Mouse (Mus musculus) erythroblast, embryonic 14.5 days (primary cell): ENCODE measurements around the gene Ttc39b.

ENCODE experiments used
- GATA1 ChIP-seq: IDR thresholded peaks from 2 replicates; pipeline ENCODE4 v1.6.1; 2012; ENCODE audit warnings: low read length, inconsistent platforms, mixed read lengths
- TAL1 ChIP-seq: IDR thresholded peaks from 3 replicates; pipeline ENCODE4 v1.6.1; 2012; ENCODE audit warnings: low read length, inconsistent platforms, mixed read lengths

DNA sequence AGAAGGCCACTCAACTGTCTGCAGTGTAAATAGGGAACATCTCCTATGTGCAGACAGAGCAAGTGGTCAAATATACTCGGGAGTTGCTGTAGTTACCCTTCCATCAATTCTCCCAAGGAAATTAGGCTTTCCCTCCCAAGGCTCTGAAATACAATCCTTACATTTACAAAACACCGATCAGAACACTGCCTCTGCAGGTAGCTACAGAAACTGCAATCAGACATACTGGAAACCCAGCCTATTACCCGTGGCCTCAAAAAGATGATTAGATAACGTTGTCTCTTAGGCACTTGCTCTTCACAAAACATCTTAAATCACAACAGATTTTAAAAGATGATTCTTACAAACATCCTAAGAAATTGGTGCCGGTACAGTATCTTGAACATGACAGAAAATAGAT, 99.8 kb downstream of the Ttc39b start:
- TF ChIP-seq TAL1 = no peak
- TF ChIP-seq GATA1 = no peak
